Mouse (Mus musculus) lung, adult 2 months (tissue): ENCODE data around the gene Itm2c. TPM values are rescaled to one million over a fixed set of nuclear protein-coding genes. Genes with fewer than 3 reads are reported as not detected.

ENCODE experiments used
- DNase-seq: peaks from one replicate; pipeline ENCODE4 v3.0.0; 2022
- H3K4me1 ChIP-seq: fragments of 200-500 bp; 2 replicates; pipeline ENCODE4 v1.6.1; 2011; ENCODE audit warnings: low read length; ENCODE audit not compliant: control insufficient read depth, insufficient read depth
- H3K4me3 ChIP-seq: fragments of 200-500 bp; replicated peaks from 2 replicates; pipeline ENCODE3; 2011; ENCODE audit warnings: low read depth, mild to moderate bottlenecking, control low read depth, low read length; ENCODE audit errors: extremely low read depth
- CTCF ChIP-seq: fragments of 200-500 bp; IDR thresholded peaks from 2 replicates; pipeline ENCODE4 v1.5.1; 2011; ENCODE audit warnings: mild to moderate bottlenecking, low read length, control low read depth; ENCODE audit not compliant: insufficient read depth
- POLR2A ChIP-seq: fragments of 200-500 bp; IDR thresholded peaks from 2 replicates; pipeline ENCODE4 v1.6.1; 2011; ENCODE audit warnings: low read depth, mild to moderate bottlenecking, control low read depth, low read length, borderline replicate concordance; ENCODE audit errors: extremely low read depth
- WGBS: fragments of 180-500 bp; shearing (Covaris S2); methylation state at CpG from one replicate; pipeline ENCODE4 v1.1.7; 2018; 5-methylcytosine and 5-hydroxymethylcytosine counted together
- polyA plus RNA-seq: library from polyadenylated mRNA; depleted of rRNA; stranded (reverse); fragments of >200 nt; gene quantifications from 2 replicates; pipeline ENCODE4 v1.2.3, GENCODE M21; 2012

The Itm2c gene
- polyA plus RNA-seq, 1 experiment = 319 TPM

GRCm38 (mm10) chr1:85897901-85898760, 4.0 kb downstream of the Itm2c start:
- no peak for DNase-seq
- H3K4me3 ChIP-seq = no peak overlapping the region
- peaks cover 9% of the 10 kb centered on the region for H3K4me1 ChIP-seq
- 42% methylated on average over 8 of the region's 8 CpGs for WGBS
- no peak for TF ChIP-seq CTCF
- TF ChIP-seq POLR2A = no peak

DNA sequence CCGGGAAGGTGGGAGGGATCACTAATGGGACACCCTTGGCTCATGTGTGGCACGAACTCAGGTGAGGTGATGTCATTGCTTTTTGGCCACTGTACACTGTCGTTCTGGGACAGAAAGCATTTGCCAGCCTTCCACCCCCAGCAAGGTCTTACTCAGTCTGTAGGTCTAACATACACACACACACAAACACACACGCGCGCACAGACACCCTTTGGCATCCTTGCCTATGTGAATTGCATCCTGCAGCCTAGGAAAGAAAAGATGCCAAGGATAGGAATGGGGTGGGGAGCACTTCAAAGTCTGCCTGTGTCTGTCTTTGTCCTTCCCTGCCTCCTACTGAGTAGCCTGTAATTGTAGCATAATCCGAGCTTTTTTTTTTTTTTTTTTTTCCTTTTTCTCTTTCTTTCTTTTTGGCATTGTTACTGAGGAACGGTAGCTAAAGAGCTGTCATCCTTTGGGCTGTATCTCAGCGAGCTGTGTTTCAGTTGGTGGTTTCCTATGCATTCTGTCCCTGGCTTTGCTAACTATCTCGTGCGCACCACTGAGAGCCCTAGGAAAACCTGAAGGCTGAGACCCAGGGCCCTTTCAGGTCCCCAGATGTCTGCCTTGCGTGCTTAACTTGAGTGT, 4.8 kb downstream of the Itm2c start:
- no peak for DNase-seq
- TF ChIP-seq CTCF (no peak), POLR2A (no peak)
- WGBS = 67% methylated on average over 12 of the region's 12 CpGs
- no peak overlapping the region for H3K4me3 ChIP-seq
- H3K4me1 ChIP-seq = peaks cover 9% of the 10 kb centered on the region

- no peak overlapping the region for H3K4me3 ChIP-seq
- no peak for DNase-seq
- no peak for TF ChIP-seq POLR2A
- no peak for TF ChIP-seq CTCF
- H3K4me1 ChIP-seq = peaks cover 9% of the 10 kb centered on the region
These were observed 5.3 kb downstream of the Itm2c start for GRCm38 (mm10) chr1:85899388-85899761.

DNA sequence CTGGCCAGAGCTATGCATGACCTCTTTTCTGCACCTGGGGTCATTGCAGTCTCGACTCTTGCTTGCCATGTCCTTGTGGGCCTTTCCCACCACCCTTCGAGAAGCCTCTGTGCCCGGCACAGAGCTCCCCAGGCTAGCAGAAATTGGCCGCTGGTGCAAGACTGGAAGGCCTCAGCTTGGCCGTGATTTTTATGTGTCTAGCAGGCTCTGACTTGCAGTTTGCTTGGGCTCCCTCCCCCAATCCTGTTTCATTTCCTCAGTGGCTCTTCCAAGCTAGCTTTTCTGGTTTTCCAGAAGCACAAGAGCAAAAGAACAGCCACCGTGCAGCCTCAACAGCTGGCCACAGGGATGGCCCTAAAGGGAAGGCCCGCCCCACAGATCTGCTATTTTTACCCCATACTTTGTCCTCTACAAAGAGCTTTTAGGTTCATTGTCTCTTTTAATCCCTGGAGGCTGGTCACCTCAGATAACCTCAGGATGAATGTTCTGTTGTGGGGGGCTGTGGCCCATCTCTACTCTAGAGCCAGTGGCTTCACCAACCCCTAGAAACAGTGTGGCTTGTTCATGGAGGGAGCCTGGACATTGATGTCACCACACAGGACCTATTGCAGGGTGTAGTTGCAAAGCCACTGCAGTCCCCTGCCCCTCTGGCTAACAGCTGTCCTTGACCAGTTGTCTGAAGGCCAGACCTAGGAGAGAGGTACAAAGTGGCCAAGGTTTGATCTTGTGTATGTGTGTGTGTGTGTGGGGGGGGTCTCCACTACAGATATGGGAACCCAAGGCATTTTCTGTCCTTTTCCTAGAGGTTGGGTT, 6.6 kb downstream of the Itm2c start:
- H3K4me1 ChIP-seq = peaks cover 8% of the 10 kb centered on the region
- H3K4me3 ChIP-seq = no peak overlapping the region
- no peak for DNase-seq
- no peak for TF ChIP-seq POLR2A
- TF ChIP-seq CTCF = no peak
- 51% methylated on average over 7 of the region's 7 CpGs for WGBS

DNA sequence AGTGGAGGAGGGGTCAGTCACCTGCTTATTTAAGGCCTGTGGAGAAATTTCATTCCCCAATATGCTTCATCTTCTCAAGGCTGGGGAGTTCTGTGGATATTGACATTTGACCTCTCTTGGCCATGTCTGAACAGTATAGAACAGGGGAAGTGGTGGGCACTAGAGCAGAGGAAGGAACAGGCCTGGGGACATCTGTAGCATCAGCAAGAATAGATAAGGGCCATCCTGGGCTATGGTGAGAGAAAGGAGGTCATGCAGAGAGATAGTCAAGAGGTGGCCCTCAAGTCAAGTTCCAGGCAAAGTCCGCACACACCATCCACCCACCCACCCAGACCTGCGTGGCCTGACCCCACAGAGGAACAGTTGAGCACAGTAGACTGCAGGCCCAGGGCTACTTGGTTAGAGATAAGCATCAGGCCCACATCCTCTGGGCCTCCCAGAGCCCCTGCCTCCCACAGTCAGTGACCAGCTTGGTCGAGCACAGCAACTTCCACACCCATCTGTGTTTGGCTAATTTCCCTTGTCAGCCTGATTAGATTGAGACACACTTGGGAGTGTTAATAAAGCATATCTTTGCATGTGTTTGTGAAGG, 7.5 kb downstream of the Itm2c start:
- TF ChIP-seq CTCF (no peak), POLR2A (no peak)
- WGBS = 46% methylated on average over 3 of the region's 3 CpGs
- no peak for DNase-seq
- H3K4me3 ChIP-seq = no peak overlapping the region
- peaks cover 4% of the 10 kb centered on the region for H3K4me1 ChIP-seq

- no peak for DNase-seq
- H3K4me3 ChIP-seq = no peak overlapping the region
- no peak for TF ChIP-seq POLR2A
- no peak for TF ChIP-seq CTCF
- peaks cover 4% of the 10 kb centered on the region for H3K4me1 ChIP-seq
- WGBS = 24% methylated on average over 7 of the region's 7 CpGs
These were observed 8.1 kb downstream of the Itm2c start for GRCm38 (mm10) chr1:85902108-85902561.

DNA sequence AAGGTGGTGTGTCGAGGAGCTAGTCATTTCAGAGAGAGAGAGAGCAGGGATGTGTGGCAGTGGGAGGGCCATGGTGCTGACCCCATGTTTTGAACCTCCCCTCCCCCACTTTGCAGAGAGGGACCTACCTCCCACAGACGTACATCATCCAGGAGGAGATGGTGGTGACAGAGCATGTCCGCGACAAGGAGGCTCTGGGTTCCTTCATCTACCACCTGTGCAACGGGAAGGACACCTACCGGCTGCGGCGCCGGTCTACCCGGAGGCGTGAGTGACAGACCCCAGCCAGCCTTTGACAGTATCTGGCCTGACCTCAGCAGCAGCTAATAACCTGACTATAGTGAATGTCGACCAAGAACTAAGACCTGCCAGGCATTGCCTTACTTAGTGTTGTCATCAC, 12.8 kb downstream of the Itm2c start:
- DNase-seq = no peak
- no peak overlapping the region for H3K4me3 ChIP-seq
- peaks cover 13% of the 10 kb centered on the region for H3K4me1 ChIP-seq
- 81% methylated on average over 12 of the region's 12 CpGs for WGBS
- no peak for TF ChIP-seq POLR2A
- TF ChIP-seq CTCF = no peak

DNA sequence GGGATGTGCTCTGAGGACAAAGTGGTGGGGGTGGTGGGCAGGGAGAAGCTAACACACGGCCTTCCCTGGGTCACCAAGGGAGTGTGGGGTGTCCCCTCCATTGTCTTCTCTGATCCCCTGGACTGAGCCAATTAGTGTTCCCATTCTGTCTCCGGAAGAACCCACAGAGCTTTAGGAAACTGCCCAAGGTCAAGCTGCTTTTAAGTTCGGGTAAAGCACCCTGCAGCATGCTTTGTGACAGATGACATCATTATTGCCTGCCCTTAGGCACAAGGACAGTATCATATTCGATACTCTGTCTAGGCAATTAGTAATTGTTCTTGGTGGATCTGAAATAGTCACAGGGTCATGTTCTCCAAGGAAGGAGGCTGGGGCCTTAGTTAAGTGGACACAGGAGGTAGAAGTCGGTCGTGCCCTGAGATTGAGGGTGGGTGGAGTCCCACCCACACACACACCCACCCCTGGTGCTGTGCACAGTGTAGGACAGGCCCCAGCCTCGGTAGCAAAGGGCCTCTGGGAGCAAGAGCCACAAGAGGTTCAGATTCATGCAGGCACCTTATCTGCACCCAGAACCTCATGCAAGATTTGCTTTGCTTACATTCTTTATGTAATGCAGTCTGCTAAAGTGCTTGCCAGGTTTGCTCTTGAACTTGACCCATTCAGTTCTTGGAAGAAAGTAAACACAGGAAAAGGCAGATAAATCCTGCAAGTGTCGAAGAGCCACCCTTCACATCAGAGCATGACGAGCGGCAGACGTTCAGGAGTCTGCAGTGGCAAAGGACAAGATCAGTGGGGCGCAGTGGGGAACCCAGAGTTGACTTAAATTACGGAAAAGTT, 14.9 kb downstream of the Itm2c start:
- 21% methylated on average over 13 of the region's 13 CpGs for WGBS
- peaks cover 8% of the 10 kb centered on the region for H3K4me1 ChIP-seq
- no peak for DNase-seq
- TF ChIP-seq CTCF (no peak), POLR2A (no peak)
- no peak overlapping the region for H3K4me3 ChIP-seq
